Mouse (Mus musculus) MEL (cell line): ENCODE measurements around the gene Klhdc8a.

Experiments
- CHD2 ChIP-seq: IDR thresholded peaks from 2 replicates; pipeline ENCODE4 v1.6.1; 2011; ENCODE audit warnings: low read length, improper control_type of control experiment
- CTCF ChIP-seq, 3 experiments: IDR thresholded peaks in 2 of 3; conservative IDR thresholded peaks in 1 of 3; 2 replicates each; pipeline ENCODE4 v1.5.1; 2011 to 2012; ENCODE audit warnings: low read length in 3 of 3, low read depth in 2 of 3, mild to moderate bottlenecking in 2 of 3, improper control_type of control experiment in 1 of 3, inconsistent platforms in 1 of 3, mixed read lengths in 1 of 3, moderate library complexity in 1 of 3; ENCODE audit not compliant: control insufficient read depth in 1 of 3, insufficient read depth in 1 of 3, poor library complexity in 1 of 3, severe bottlenecking in 1 of 3
- GATA1 ChIP-seq: IDR thresholded peaks from 2 replicates; pipeline ENCODE4 v1.6.1; 2011; ENCODE audit warnings: low read depth, low read length, improper control_type of control experiment
- NELFE ChIP-seq: IDR thresholded peaks from 2 replicates; pipeline ENCODE4 v1.6.1; 2011; ENCODE audit warnings: low read depth, low read length, improper control_type of control experiment
- POLR2A ChIP-seq, 2 experiments: IDR thresholded peaks; 2 replicates each; pipeline ENCODE4 v1.6.1; 2011 to 2012; ENCODE audit warnings: low read length in 2 of 2, mild to moderate bottlenecking in 2 of 2, control low read depth in 1 of 2, improper control_type of control experiment in 1 of 2, low read depth in 1 of 2, moderate library complexity in 1 of 2; ENCODE audit not compliant: control insufficient read depth in 1 of 2, insufficient read depth in 1 of 2, poor library complexity in 1 of 2
- ZNF384 ChIP-seq: IDR thresholded peaks from 2 replicates; pipeline ENCODE4 v1.6.1; 2012; ENCODE audit warnings: low read depth, mild to moderate bottlenecking, inconsistent platforms, low read length, improper control_type of control experiment

DNA sequence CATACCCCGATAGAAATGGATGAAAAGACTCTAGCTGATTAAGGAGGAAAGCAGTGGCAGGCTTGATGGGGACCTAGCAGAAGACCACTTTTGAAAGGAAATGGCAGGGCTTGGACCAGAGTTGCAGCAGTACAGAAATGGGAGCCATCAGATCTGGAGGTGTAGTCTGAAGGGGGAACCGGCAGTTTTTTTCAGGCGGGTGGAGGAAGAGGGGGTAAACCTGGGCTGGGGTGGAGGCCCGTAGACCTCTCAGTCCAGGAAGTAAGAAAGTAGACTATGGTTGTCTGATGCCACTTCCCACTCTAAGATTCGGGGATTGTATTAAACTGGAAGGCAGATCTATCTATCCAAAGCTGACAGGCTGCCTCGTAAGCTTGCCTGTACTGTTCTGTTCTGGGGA, 38.5 kb downstream of the Klhdc8a start:
- no peak for TF ChIP-seq NELFE
- TF ChIP-seq POLR2A (IDR thresholded peaks at IDR 0.05; ENCODE audit: control insufficient read depth in 1 of 2, insufficient read depth in 1 of 2, low read depth in 1 of 2, low read length in 2 of 2, poor library complexity in 1 of 2): no peak
- TF ChIP-seq CTCF (IDR thresholded peaks at IDR 0.05 in 2 of 3, conservative IDR thresholded peaks at IDR 0.05 in 1 of 3; ENCODE audit: control insufficient read depth in 1 of 3, insufficient read depth in 1 of 3, low read depth in 2 of 3, low read length in 3 of 3, poor library complexity in 1 of 3, severe bottlenecking in 1 of 3): no peak
- TF ChIP-seq CHD2: no peak
- no peak for TF ChIP-seq ZNF384
- no peak for TF ChIP-seq GATA1
